Mouse (Mus musculus) kidney, embryonic 14.5 days (tissue): Measurements from ENCODE around the gene Cope. TPM values are rescaled to one million over a fixed set of nuclear protein-coding genes. Genes with fewer than 3 reads are reported as not detected.

Source experiments
- ATAC-seq: fragments of 200-750 bp; cut with Nextera tagmentation; 2 replicates; pipeline ENCODE4 v1.8.0; 2017; ENCODE audit warnings: moderate number of reproducible peaks, mild to moderate bottlenecking, moderate TSS enrichment, moderate library complexity; ENCODE audit not compliant: low FRiP score, low TSS enrichment
- H3K27ac ChIP-seq: fragments of 300-500 bp; sonication (generic); 2 replicates; pipeline ENCODE4 v1.5.1; 2014; ENCODE audit warnings: low read depth, mild to moderate bottlenecking, low read length, moderate library complexity, mixed read lengths
- H3K27me3 ChIP-seq: fragments of 300-500 bp; sonication (generic); 2 replicates; pipeline ENCODE4 v1.6.1; 2014; ENCODE audit warnings: mild to moderate bottlenecking, low read length; ENCODE audit not compliant: control insufficient read depth, insufficient read depth
- H3K36me3 ChIP-seq: fragments of 300-500 bp; sonication (generic); 2 replicates; pipeline ENCODE4 v1.6.1; 2014; ENCODE audit warnings: low read length, mixed read lengths; ENCODE audit not compliant: control insufficient read depth, insufficient read depth
- H3K4me1 ChIP-seq: fragments of 300-500 bp; sonication (generic); 2 replicates; pipeline ENCODE4 v1.6.1; 2014; ENCODE audit warnings: low read length, mixed read lengths; ENCODE audit not compliant: control insufficient read depth, insufficient read depth
- H3K4me2 ChIP-seq: fragments of 300-500 bp; sonication (generic); replicated peaks from 2 replicates; pipeline ENCODE4 v1.6.1; 2014; ENCODE audit warnings: low read depth, mild to moderate bottlenecking, low read length
- H3K4me3 ChIP-seq: fragments of 300-500 bp; sonication (generic); 2 replicates; pipeline ENCODE4 v1.5.1; 2014; ENCODE audit warnings: mild to moderate bottlenecking, low read length
- H3K9ac ChIP-seq: fragments of 300-500 bp; sonication (generic); 2 replicates; pipeline ENCODE4 v1.6.1; 2014; ENCODE audit warnings: low read depth, mild to moderate bottlenecking, low read length, moderate library complexity
- H3K9me3 ChIP-seq: fragments of 300-500 bp; sonication (generic); 2 replicates; pipeline ENCODE4 v1.6.1; 2016; ENCODE audit warnings: low read length; ENCODE audit not compliant: control insufficient read depth
- WGBS: fragments of 180-500 bp; shearing (Covaris S2); extraction: QIAGEN DNeasy Blood & Tissue Kit; methylation state at CpG from one replicate; pipeline ENCODE4 v1.1.7; 2014; 5-methylcytosine and 5-hydroxymethylcytosine counted together
- polyA plus RNA-seq: library from polyadenylated mRNA; unstranded; fragments of >200 nt; fragmentation: Nextera tagmentation; extraction: Ambion mirVana; gene quantifications from 2 replicates; pipeline ENCODE4 v1.2.1, GENCODE M21; 2014

Gene Cope
- polyA plus RNA-seq, 1 experiment from 2014 or later = 322 TPM

- peak overlapping the region; percentile 58; the same call in 1 of the 2 replicates for H3K4me3 ChIP-seq
- H3K9ac ChIP-seq = peak overlapping the region; percentile 58
- peaks cover 15% of the 10 kb centered on the region; the same call in 1 of the 2 replicates for H3K4me1 ChIP-seq
- H3K4me2 ChIP-seq = peak overlapping the region; percentile 93
- peaks cover 15% of the 10 kb centered on the region for H3K36me3 ChIP-seq
- ATAC-seq = peak; percentile 71
- H3K27ac ChIP-seq = no peak overlapping the region
- H3K27me3 ChIP-seq = no peaks in the 10 kb centered on the region
- WGBS = 15% methylated on average over 15 of the region's 15 CpGs
- no peaks in the 10 kb centered on the region for H3K9me3 ChIP-seq
Measured at GRCm38 (mm10) chr8:70316511-70317504, 14.5 kb downstream of the Cope start.

GRCm38 (mm10) chr8:70317872-70318271 lies 15.6 kb downstream of the Cope start:
- H3K4me1 ChIP-seq = peaks cover 15% of the 10 kb centered on the region; the same call in 1 of the 2 replicates
- H3K9me3 ChIP-seq = no peaks in the 10 kb centered on the region
- peaks cover 6% of the 10 kb centered on the region for H3K36me3 ChIP-seq
- no peaks in the 10 kb centered on the region for H3K27me3 ChIP-seq
- H3K4me3 ChIP-seq = no peak overlapping the region
- no peak overlapping the region for H3K27ac ChIP-seq
- H3K9ac ChIP-seq = no peak overlapping the region
- ATAC-seq = no peak
- WGBS = 88% methylated on average over 5 of the region's 5 CpGs
- H3K4me2 ChIP-seq = no peak overlapping the region

GRCm38 (mm10) chr8:70323716-70324115 lies 21.4 kb downstream of the Cope start:
- no peak overlapping the region for H3K4me3 ChIP-seq
- no peak overlapping the region for H3K4me2 ChIP-seq
- WGBS = 89% methylated on average over 3 of the region's 3 CpGs
- H3K9ac ChIP-seq = no peak overlapping the region
- H3K4me1 ChIP-seq = no peaks in the 10 kb centered on the region
- H3K27me3 ChIP-seq = no peaks in the 10 kb centered on the region
- H3K9me3 ChIP-seq = no peaks in the 10 kb centered on the region
- ATAC-seq = no peak
- H3K36me3 ChIP-seq = no peaks in the 10 kb centered on the region
- no peak overlapping the region for H3K27ac ChIP-seq

- Histone ChIP-seq H3K9me3 (no peaks in the 10 kb centered on the region), H3K4me1 (peaks cover 20% of the 10 kb centered on the region), H3K27me3 (no peaks in the 10 kb centered on the region), H3K36me3 (peaks cover 13% of the 10 kb centered on the region), H3K4me2 (no peak overlapping the region), H3K4me3 (no peak overlapping the region), H3K9ac (no peak overlapping the region), H3K27ac (no peak overlapping the region)
- 92% methylated on average over 6 of the region's 6 CpGs for WGBS
- ATAC-seq = no peak
Measured at GRCm38 (mm10) chr8:70327512-70327911, 25.2 kb downstream of the Cope start.

GRCm38 (mm10) chr8:70329124-70329834 lies 27.0 kb downstream of the Cope start, which contains the start of gene Gdf1:
Gdf1 (plus strand) TSS chr8:70329817.
- peak; percentile 58 for ATAC-seq
- H3K4me2 ChIP-seq = peak within 1 kb of the TSS; percentile 35
- no peaks in the 10 kb centered on the region for H3K27me3 ChIP-seq
- no peak within 1 kb of the TSS for H3K27ac ChIP-seq
- H3K9me3 ChIP-seq = no peaks in the 10 kb centered on the region
- peak within 1 kb of the TSS; percentile 42 for H3K9ac ChIP-seq
- H3K4me1 ChIP-seq = peaks cover 20% of the 10 kb centered on the region
- peaks cover 30% of the 10 kb centered on the region for H3K36me3 ChIP-seq
- WGBS = 26% methylated on average over 14 of the region's 14 CpGs
- peak within 1 kb of the TSS; percentile 3 for H3K4me3 ChIP-seq

GRCm38 (mm10) chr8:70329835-70330740 lies 27.8 kb downstream of the Cope start:
- peak overlapping the region; percentile 42 for H3K9ac ChIP-seq
- ATAC-seq = peak; percentile 41
- peaks cover 20% of the 10 kb centered on the region for H3K4me1 ChIP-seq
- H3K36me3 ChIP-seq = peaks cover 38% of the 10 kb centered on the region
- H3K27me3 ChIP-seq = no peaks in the 10 kb centered on the region
- peak overlapping the region; percentile 35 for H3K4me2 ChIP-seq
- no peaks in the 10 kb centered on the region for H3K9me3 ChIP-seq
- 4% methylated on average over 45 of the region's 45 CpGs for WGBS
- H3K27ac ChIP-seq = no peak overlapping the region
- H3K4me3 ChIP-seq = peak overlapping the region; percentile 3

- Histone ChIP-seq H3K27ac (no peak overlapping the region), H3K4me3 (peak overlapping the region; percentile 3), H3K9ac (peak overlapping the region; percentile 42; the same call in 1 of the 2 replicates), H3K27me3 (no peaks in the 10 kb centered on the region), H3K4me1 (peaks cover 20% of the 10 kb centered on the region), H3K9me3 (no peaks in the 10 kb centered on the region), H3K36me3 (peaks cover 46% of the 10 kb centered on the region), H3K4me2 (peak overlapping the region; percentile 35)
- peak; percentile 84 for ATAC-seq
- 36% methylated on average over 48 of the region's 53 CpGs for WGBS
Measured at GRCm38 (mm10) chr8:70330741-70331364, 28.5 kb downstream of the Cope start.

GRCm38 (mm10) chr8:70331526-70331925 lies 29.2 kb downstream of the Cope start:
- peaks cover 20% of the 10 kb centered on the region for H3K4me1 ChIP-seq
- H3K9ac ChIP-seq = no peak overlapping the region
- WGBS = 81% methylated on average over 19 of the region's 19 CpGs
- no peaks in the 10 kb centered on the region for H3K27me3 ChIP-seq
- no peak for ATAC-seq
- H3K27ac ChIP-seq = no peak overlapping the region
- peaks cover 53% of the 10 kb centered on the region for H3K36me3 ChIP-seq
- H3K4me2 ChIP-seq = no peak overlapping the region
- no peaks in the 10 kb centered on the region for H3K9me3 ChIP-seq
- no peak overlapping the region for H3K4me3 ChIP-seq
